Mouse (Mus musculus): ENCODE results near the gene Cflar. TPM values are rescaled to one million over a fixed set of nuclear protein-coding genes. Genes with fewer than 3 reads are reported as not detected.
"Not testable (repeated sequence)": the region's sequence is repeated elsewhere in the genome, so short reads cannot be mapped to it uniquely, and the experiment has no call there.

Cflar gene
- polyA plus RNA-seq, 1 experiment = 41.1 TPM

GRCm38 (mm10) chr1:58773905-58774304 is 62.6 kb downstream of the Cflar start:
- no peak for DNase-seq (ENCODE audit: low spot score)

GRCm38 (mm10) chr1:58775361-58775760 is 64.1 kb downstream of the Cflar start:
- DNase-seq (ENCODE audit: low spot score) = no peak

- DNase-seq (ENCODE audit: low spot score) = no peak
Measured at GRCm38 (mm10) chr1:58777583-58777982, 66.3 kb downstream of the Cflar start.

GRCm38 (mm10) chr1:58778226-58778625 is 66.9 kb downstream of the Cflar start:
- no peak for DNase-seq (ENCODE audit: low spot score)

GRCm38 (mm10) chr1:58786276-58786675 is 75.0 kb downstream of the Cflar start:
- DNase-seq (ENCODE audit: low spot score) = no peak

GRCm38 (mm10) chr1:58788410-58788809 is 77.1 kb downstream of the Cflar start:
- DNase-seq (ENCODE audit: low spot score) = no peak

- DNase-seq (ENCODE audit: low spot score) = no peak
Measured at GRCm38 (mm10) chr1:58794705-58795104, 83.4 kb downstream of the Cflar start.

- peak; percentile 46 for DNase-seq (ENCODE audit: low spot score)
Measured at GRCm38 (mm10) chr1:58795291-58796058, 84.2 kb downstream of the Cflar start, which contains the start of gene Casp8. Casp8 (plus strand) TSS chr1:58795374.

- DNase-seq (ENCODE audit: low spot score) = no peak
Measured at GRCm38 (mm10) chr1:58796059-58796363, 84.7 kb downstream of the Cflar start.

GRCm38 (mm10) chr1:58796853-58797252 is 85.5 kb downstream of the Cflar start:
- no peak for DNase-seq (ENCODE audit: low spot score)

- no peak for DNase-seq (ENCODE audit: low spot score)
Measured at GRCm38 (mm10) chr1:58797370-58797769, 86.1 kb downstream of the Cflar start.

GRCm38 (mm10) chr1:58798911-58799310 is 87.6 kb downstream of the Cflar start:
- no peak for DNase-seq (ENCODE audit: low spot score)

GRCm38 (mm10) chr1:58800644-58801043 is 89.3 kb downstream of the Cflar start:
- DNase-seq (ENCODE audit: low spot score) = not testable (repeated sequence)

GRCm38 (mm10) chr1:58801558-58802285 is 90.4 kb downstream of the Cflar start:
- no peak for DNase-seq (ENCODE audit: low spot score)

- no peak for DNase-seq (ENCODE audit: low spot score)
Measured at GRCm38 (mm10) chr1:58802322-58803273, 91.3 kb downstream of the Cflar start.

GRCm38 (mm10) chr1:58803531-58803930 is 92.2 kb downstream of the Cflar start:
- no peak for DNase-seq (ENCODE audit: low spot score)

- DNase-seq (ENCODE audit: low spot score) = no peak
Measured at GRCm38 (mm10) chr1:58806651-58807050, 95.3 kb downstream of the Cflar start.

Other genes with a start within 250 kb of the Cflar start
- gene Orc2, start 206.4 kb upstream of the Cflar start, polyA plus RNA-seq (2012; rRNA removed) = 15.0 and 15.9 TPM in 2 replicates
- gene Fam126b, start 125.2 kb upstream of the Cflar start, polyA plus RNA-seq (2012; rRNA removed) = 5.3 and 5.7 TPM in 2 replicates
- gene Ndufb3, start 125.1 kb upstream of the Cflar start, polyA plus RNA-seq (2012; rRNA removed) = 176 and 214 TPM in 2 replicates
- gene Als2cr12, start 15.5 kb upstream of the Cflar start, polyA plus RNA-seq (2012; rRNA removed) = 0.66 and 0.83 TPM in 2 replicates
- gene Casp8, start 83.9 kb downstream of the Cflar start, polyA plus RNA-seq (2012; rRNA removed) = 16.2 and 20.7 TPM in 2 replicates